Mouse (Mus musculus) forebrain, embryonic 13.5 days (tissue): ENCODE measurements around the gene Gm6408. TPM values are rescaled to one million over a fixed set of nuclear protein-coding genes. Genes with fewer than 3 reads are reported as not detected.
"Not testable (repeated sequence)": the region's sequence is repeated elsewhere in the genome, so short reads cannot be mapped to it uniquely, and the experiment has no call there.

ENCODE experiments used
- ATAC-seq: fragments of 200-750 bp; cut with Nextera tagmentation; 2 replicates; pipeline ENCODE4 v1.8.0; 2017
- H3K27ac ChIP-seq: fragments of 300-500 bp; sonication (generic); 2 replicates; pipeline ENCODE4 v1.5.1; 2015; ENCODE audit warnings: inconsistent platforms, mild to moderate bottlenecking, moderate library complexity
- H3K27me3 ChIP-seq: fragments of 300-500 bp; sonication (generic); 2 replicates; pipeline ENCODE4 v1.6.1; 2015; ENCODE audit warnings: mild to moderate bottlenecking, inconsistent platforms
- H3K36me3 ChIP-seq: fragments of 300-500 bp; sonication (generic); 2 replicates; pipeline ENCODE4 v1.6.1; 2015; ENCODE audit warnings: mild to moderate bottlenecking, inconsistent platforms; ENCODE audit not compliant: poor library complexity, severe bottlenecking
- H3K4me1 ChIP-seq: fragments of 300-500 bp; sonication (generic); 2 replicates; pipeline ENCODE4 v1.6.1; 2015; ENCODE audit warnings: inconsistent platforms
- H3K4me2 ChIP-seq: fragments of 300-500 bp; sonication (generic); 2 replicates; pipeline ENCODE4 v1.6.1; 2015; ENCODE audit warnings: inconsistent platforms, mild to moderate bottlenecking, moderate library complexity
- H3K4me3 ChIP-seq: fragments of 300-500 bp; sonication (generic); 2 replicates; pipeline ENCODE4 v1.5.1; 2015; ENCODE audit warnings: mild to moderate bottlenecking, inconsistent platforms
- H3K9ac ChIP-seq: fragments of 300-500 bp; sonication (generic); 2 replicates; pipeline ENCODE4 v1.6.1; 2015; ENCODE audit warnings: mild to moderate bottlenecking, inconsistent platforms
- H3K9me3 ChIP-seq: fragments of 300-500 bp; sonication (generic); replicated peaks from 2 replicates; pipeline ENCODE4 v1.6.1; 2016; ENCODE audit warnings: inconsistent platforms
- WGBS: fragments of 180-500 bp; shearing (Covaris S2); methylation state at CpG from one replicate; pipeline ENCODE4 v1.1.7; 2015; 5-methylcytosine and 5-hydroxymethylcytosine counted together
- polyA plus RNA-seq: library from polyadenylated mRNA; unstranded; fragments of >200 nt; fragmentation: Nextera tagmentation; extraction: Ambion mirVana; gene quantifications from 2 replicates; pipeline ENCODE4 v1.2.1, GENCODE M21; 2015

Gm6408 gene
- polyA plus RNA-seq, 1 experiment from 2014 or later = not detected

DNA sequence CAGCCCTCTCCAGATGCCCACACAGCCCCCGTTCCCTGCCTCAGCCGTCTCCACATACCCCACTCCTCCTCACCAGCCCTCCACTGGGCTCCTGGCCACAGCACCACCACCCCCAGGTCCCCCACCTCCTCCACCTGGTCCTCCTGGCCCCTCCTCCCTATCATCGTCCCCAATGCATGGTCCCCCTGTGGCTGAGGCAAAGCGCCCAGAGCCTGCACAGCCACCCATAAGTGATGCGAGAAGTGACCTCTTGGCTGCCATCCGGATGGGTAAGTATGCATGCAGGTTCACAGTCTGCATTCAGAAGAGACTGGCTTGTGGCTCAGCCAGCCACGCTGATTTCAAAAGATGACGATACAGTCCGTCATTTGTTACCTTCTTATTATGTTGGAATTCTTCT, 13.5 kb upstream of the Gm6408 start:
- no peak overlapping the region for H3K4me3 ChIP-seq
- no peak overlapping the region for H3K4me2 ChIP-seq
- H3K9ac ChIP-seq = no peak overlapping the region
- no peaks in the 10 kb centered on the region for H3K27me3 ChIP-seq
- peaks cover 23% of the 10 kb centered on the region; the same call in 1 of the 2 replicates for H3K36me3 ChIP-seq
- no peak for ATAC-seq
- H3K9me3 ChIP-seq = no peaks in the 10 kb centered on the region
- WGBS = 85% methylated on average over 9 of the region's 9 CpGs
- no peaks in the 10 kb centered on the region for H3K4me1 ChIP-seq
- H3K27ac ChIP-seq = no peak overlapping the region

DNA sequence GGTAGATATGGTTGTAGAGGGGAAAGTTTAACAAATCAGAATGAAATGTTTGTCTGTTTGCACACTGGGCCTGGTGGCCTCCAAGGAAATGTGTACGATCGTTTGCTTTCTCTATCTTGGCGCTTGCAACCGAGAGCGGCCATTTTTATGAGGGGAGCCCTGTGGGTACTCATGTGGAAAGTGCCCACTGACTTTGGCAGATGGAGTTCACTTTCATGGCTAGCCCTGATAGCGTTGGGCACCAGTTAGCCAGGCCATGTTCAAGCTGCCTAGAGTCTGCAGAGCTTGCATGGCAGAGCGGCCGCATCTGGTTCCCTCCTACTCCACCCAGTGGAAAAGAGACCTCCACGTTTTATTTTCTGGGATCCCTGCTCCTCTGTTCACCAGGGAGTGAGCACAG, 10.9 kb upstream of the Gm6408 start:
- H3K36me3 ChIP-seq = peaks cover 23% of the 10 kb centered on the region; the same call in 1 of the 2 replicates
- H3K4me2 ChIP-seq = no peak overlapping the region
- H3K27me3 ChIP-seq = no peaks in the 10 kb centered on the region
- no peak overlapping the region for H3K9ac ChIP-seq
- no peak overlapping the region for H3K4me3 ChIP-seq
- 92% methylated on average over 9 of the region's 9 CpGs for WGBS
- H3K9me3 ChIP-seq = no peaks in the 10 kb centered on the region
- H3K27ac ChIP-seq = no peak overlapping the region
- no peak for ATAC-seq
- H3K4me1 ChIP-seq = no peaks in the 10 kb centered on the region

DNA sequence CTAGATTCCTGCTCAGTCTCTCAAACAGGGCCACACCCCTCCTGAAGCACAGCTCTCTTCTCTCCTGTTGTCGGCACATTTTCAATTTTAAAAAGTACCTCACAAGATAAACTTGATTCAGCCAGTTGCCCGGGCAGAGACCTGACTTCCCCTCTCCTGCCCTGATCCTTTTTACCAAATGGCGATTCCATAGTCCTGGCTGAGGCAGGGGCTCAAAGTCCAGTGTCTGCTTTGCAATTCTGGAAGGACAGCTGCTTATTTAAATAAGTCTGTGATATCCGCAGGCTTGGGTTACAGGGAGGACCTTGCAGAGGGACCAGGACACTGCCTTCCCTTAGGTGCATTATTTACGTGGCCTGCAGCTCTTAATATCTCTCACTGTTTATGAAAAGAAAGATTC, 10.5 kb upstream of the Gm6408 start:
- 94% methylated on average over 5 of the region's 5 CpGs for WGBS
- no peak for ATAC-seq
- H3K9ac ChIP-seq = no peak overlapping the region

DNA sequence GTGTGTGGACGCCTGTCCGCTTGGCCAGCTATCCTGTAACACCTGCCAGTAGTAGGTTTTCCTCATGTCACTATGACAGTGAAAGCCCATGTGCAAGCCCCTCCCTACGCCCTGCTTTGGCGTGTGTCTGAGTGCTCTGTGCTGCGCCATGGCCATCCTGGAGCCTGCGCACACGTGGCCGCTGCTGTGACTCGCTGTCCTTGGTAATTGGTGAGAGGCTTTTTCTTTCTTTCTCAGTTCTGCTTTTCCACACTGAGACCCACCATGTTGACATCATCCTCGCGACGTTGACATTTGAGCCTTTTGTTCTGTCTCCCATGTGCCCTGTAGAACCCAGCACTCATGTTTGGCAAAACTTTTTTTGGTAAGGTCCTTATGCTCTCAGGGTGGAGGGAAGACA, 9.9 kb upstream of the Gm6408 start:
- Histone ChIP-seq H3K4me3 (no peak overlapping the region), H3K27ac (no peak overlapping the region), H3K9ac (no peak overlapping the region), H3K36me3 (peaks cover 20% of the 10 kb centered on the region; the same call in 1 of the 2 replicates), H3K4me2 (no peak overlapping the region), H3K4me1 (no peaks in the 10 kb centered on the region), H3K27me3 (no peaks in the 10 kb centered on the region), H3K9me3 (no peaks in the 10 kb centered on the region)
- no peak for ATAC-seq
- 95% methylated on average over 12 of the region's 12 CpGs for WGBS

More for the DNA sequence above, 10.5 kb upstream of the Gm6408 start:
- Histone ChIP-seq H3K4me3 (no peak overlapping the region), H3K36me3 (peaks cover 23% of the 10 kb centered on the region; the same call in 1 of the 2 replicates), H3K27ac (no peak overlapping the region), H3K9me3 (no peaks in the 10 kb centered on the region), H3K27me3 (no peaks in the 10 kb centered on the region), H3K4me2 (no peak overlapping the region), H3K4me1 (no peaks in the 10 kb centered on the region)

DNA sequence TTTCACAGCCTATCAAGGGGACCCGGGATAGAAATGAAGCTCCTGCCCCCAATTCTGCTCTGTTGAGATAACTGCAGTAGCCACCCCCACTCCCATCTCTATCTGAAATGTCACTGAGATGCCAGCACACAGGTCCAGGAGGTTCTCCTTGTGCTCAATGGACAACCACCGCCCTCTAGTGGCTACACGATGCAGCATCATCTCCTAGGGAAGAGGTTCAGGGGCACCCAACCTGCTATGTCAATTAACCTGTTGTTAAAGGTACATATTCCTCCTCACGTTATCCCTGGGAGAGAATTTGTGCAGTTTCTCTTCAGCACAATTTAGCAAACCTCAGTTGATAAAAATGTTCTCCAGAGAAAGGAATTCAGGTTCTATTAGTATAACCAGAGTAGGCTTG, 2.2 kb upstream of the Gm6408 start:
- H3K36me3 ChIP-seq, H3K27ac ChIP-seq, H3K9me3 ChIP-seq, H3K9ac ChIP-seq, ATAC-seq, H3K4me3 ChIP-seq, H3K4me1 ChIP-seq, H3K27me3 ChIP-seq, H3K4me2 ChIP-seq: not testable (repeated sequence)
- WGBS = 10% methylated on average over 4 of the region's 4 CpGs

DNA sequence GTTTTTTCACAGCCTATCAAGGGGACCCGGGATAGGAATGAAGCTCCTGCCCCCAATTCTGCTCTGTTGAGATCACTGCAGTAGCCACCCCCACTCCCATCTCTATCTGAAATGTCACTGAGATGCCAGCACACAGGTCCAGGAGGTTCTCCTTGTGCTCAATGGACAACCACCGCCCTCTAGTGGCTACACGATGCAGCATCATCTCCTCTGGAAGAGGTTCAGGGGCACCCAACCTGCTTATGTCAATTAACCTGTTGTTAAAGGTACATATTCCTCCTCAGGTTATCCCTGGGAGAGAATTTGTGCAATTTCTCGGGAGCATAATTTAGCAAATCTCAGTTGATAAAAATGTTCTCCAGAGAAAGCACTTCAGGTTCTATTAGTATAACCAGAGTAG, 7.2 kb downstream of the Gm6408 start:
- H3K9me3 ChIP-seq, H3K27ac ChIP-seq, H3K36me3 ChIP-seq, H3K4me3 ChIP-seq, H3K27me3 ChIP-seq, H3K4me1 ChIP-seq, H3K4me2 ChIP-seq, H3K9ac ChIP-seq, ATAC-seq: not testable (repeated sequence)
- WGBS = 16% methylated on average over 3 of the region's 4 CpGs

DNA sequence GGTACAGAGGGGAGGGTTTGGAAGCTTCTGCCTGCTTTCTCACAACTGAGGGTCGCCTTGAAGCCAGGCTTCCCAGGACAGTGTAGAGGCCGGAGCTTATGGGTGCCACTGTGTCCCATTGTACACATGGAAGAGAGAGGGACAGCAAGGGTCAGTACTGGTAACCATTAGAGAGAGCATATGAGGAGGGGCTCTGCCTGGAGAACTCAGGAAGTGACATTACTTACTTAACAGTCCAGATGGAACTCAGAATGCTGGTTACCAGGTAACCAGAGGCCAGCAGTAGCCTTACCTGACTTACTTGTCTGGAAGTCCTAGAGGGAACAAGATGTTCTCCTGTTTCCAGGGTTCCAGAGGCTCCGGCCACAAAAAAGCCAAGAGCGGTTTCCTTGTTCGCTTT, 9.3 kb downstream of the Gm6408 start, which contains the start of gene Gm6370:
TSS of gene Gm6370 (plus strand) at position 301 of the 400 bp plus-strand sequence.
- H3K4me2 ChIP-seq, H3K36me3 ChIP-seq, H3K4me1 ChIP-seq, H3K4me3 ChIP-seq, H3K27me3 ChIP-seq, ATAC-seq, H3K9ac ChIP-seq, H3K27ac ChIP-seq, H3K9me3 ChIP-seq: not testable (repeated sequence)
- no CpG with 5 or more reads among the region's 5 CpGs for WGBS

DNA sequence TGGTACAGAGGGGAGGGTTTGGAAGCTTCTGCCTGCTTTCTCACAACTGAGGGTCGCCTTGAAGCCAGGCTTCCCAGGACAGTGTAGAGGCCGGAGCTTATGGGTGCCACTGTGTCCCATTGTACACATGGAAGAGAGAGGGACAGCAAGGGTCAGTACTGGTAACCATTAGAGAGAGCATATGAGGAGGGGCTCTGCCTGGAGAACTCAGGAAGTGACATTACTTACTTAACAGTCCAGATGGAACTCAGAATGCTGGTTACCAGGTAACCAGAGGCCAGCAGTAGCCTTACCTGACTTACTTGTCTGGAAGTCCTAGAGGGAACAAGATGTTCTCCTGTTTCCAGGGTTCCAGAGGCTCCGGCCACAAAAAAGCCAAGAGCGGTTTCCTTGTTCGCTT, 20.3 kb downstream of the Gm6408 start, which contains the start of gene 4930449I24Rik:
TSS of gene 4930449I24Rik (plus strand) at position 301 of the 400 bp plus-strand sequence.
- H3K27me3 ChIP-seq, H3K27ac ChIP-seq, H3K4me1 ChIP-seq, H3K4me3 ChIP-seq, ATAC-seq, H3K9ac ChIP-seq, H3K9me3 ChIP-seq, H3K4me2 ChIP-seq, H3K36me3 ChIP-seq: not testable (repeated sequence)
- no CpG with 5 or more reads among the region's 5 CpGs for WGBS

DNA sequence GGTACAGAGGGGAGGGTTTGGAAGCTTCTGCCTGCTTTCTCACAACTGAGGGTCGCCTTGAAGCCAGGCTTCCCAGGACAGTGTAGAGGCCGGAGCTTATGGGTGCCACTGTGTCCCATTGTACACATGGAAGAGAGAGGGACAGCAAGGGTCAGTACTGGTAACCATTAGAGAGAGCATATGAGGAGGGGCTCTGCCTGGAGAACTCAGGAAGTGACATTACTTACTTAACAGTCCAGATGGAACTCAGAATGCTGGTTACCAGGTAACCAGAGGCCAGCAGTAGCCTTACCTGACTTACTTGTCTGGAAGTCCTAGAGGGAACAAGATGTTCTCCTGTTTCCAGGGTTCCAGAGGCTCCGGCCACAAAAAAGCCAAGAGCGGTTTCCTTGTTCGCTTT, 32.1 kb downstream of the Gm6408 start, which contains the start of gene Gm3402:
TSS of gene Gm3402 (plus strand) at position 301 of the 400 bp plus-strand sequence.
- WGBS = 100% methylated on average over 2 of the region's 5 CpGs

DNA sequence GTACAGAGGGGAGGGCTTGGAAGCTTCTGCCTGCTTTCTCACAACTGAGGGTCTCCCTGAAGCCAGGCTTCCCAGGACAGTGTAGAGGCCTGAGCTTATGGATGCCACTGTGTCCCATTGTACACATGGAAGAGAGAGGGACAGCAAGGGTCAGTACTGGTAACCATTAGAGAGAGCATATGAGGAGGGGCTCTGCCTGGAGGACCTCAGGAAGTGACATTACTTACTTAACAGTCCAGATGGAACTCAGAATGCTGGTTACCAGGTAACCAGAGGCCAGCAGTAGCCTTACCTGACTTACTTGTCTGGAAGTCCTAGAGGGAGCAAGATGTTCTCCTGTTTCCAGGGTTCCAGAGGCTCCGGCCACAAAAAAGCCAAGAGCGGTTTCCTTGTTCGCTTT, 43.7 kb downstream of the Gm6408 start, which contains the start of gene Gm3404:
TSS of gene Gm3404 (plus strand) at position 301 of the 400 bp plus-strand sequence.
- H3K27me3 ChIP-seq, H3K27ac ChIP-seq, H3K4me2 ChIP-seq, H3K9ac ChIP-seq, H3K4me1 ChIP-seq, H3K36me3 ChIP-seq, H3K9me3 ChIP-seq, ATAC-seq, H3K4me3 ChIP-seq: not testable (repeated sequence)
- WGBS = 93% methylated on average over 3 of the region's 3 CpGs

More for the DNA sequence above, 32.1 kb downstream of the Gm6408 start, which contains the start of gene Gm3402:
- not testable (repeated sequence) for H3K27ac ChIP-seq, ATAC-seq, H3K27me3 ChIP-seq, H3K9ac ChIP-seq, H3K9me3 ChIP-seq, H3K4me1 ChIP-seq, H3K4me2 ChIP-seq, H3K36me3 ChIP-seq, H3K4me3 ChIP-seq

Other genes starting within 250 kb of the Gm6408 start
- 7.3 and 8.9 TPM in 2 replicates for gene Wasf3, start 97.0 kb upstream of the Gm6408 start, polyA plus RNA-seq
- not detected in 2 replicates for gene Gm6370, start 9.4 kb downstream of the Gm6408 start, polyA plus RNA-seq
- gene 4930449I24Rik, start 20.4 kb downstream of the Gm6408 start, polyA plus RNA-seq = not detected in 2 replicates
- gene Gm3402, start 32.2 kb downstream of the Gm6408 start, polyA plus RNA-seq = not detected in 2 replicates
- gene Gm3404, start 43.8 kb downstream of the Gm6408 start, polyA plus RNA-seq = not detected in 2 replicates
- gene Gm3409, start 55.7 kb downstream of the Gm6408 start, polyA plus RNA-seq = not detected in 2 replicates
- gene Gm3415, start 74.2 kb downstream of the Gm6408 start, polyA plus RNA-seq = not detected in 2 replicates
- 6.0 and 6.7 TPM in 2 replicates for gene Gpr12, start 103.3 kb downstream of the Gm6408 start, polyA plus RNA-seq